Mouse (Mus musculus) megakaryocyte, embryonic 14.5 days (primary cell): Measurements from ENCODE around the gene Tpk1.

Source experiments
- FLI1 ChIP-seq: IDR thresholded peaks from 2 replicates; pipeline ENCODE4 v1.6.1; 2012; ENCODE audit warnings: low read length, inconsistent platforms, mixed read lengths
- GATA1 ChIP-seq: IDR thresholded peaks from 3 replicates; pipeline ENCODE4 v1.6.1; 2012; ENCODE audit warnings: mixed read lengths, low read length, inconsistent platforms, borderline replicate concordance

DNA sequence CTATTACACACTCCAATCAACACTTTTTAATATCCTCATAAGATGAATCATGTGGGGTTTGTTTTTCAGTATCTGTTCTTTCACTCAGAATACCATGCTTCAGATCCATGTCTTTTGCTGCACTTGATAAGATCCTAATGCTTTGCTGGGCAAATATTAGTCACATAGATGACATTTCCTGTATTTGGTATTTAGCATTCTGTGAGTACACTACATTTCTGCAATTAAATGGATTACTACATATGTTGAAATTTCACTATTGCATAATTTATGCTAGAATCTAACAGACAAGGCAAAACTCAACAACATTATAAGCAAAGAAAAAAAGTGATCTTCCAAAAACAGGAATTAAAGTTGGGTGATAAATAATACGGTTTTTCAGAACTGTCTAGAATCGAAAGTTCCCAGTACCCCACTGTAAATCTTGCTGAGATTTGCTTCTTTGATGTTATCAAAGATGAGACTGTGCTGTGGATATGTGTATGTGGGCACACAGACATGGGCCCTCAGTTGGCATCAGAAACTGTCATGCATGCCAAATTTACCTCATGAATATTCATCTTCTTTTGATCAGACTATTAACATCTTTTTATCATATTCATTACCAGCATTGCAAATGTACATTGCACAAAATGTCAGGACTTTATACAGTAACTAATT, 203.8 kb downstream of the Tpk1 start:
- TF ChIP-seq GATA1: no peak
- no peak for TF ChIP-seq FLI1
